19 mouse cellular contexts compared by ENCODE assay signal in the genomic region with DNA sequence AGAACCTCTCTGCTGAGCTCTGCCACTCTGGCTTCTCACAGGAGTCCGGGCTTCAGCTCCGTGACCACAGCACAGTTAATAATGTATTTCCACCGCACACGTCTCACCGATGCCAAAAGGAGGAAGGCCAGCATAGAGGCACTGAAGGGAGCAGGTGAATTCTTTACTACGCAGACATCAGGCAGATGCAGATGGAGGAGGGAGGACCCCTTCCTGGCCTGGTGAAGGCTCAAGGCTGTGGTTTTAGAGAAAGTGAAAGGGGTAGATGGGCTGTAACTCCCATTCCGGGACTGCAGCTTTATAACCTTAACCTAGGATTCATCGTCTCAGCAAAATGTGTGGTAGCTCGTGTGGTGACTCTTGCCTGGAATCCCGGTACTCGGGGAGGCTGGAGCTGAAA. TPM values are rescaled to one million over a fixed set of nuclear protein-coding genes. Genes with fewer than 3 reads are reported as not detected.
DNase-seq lines count a peak whose midpoint lies in the region; ATAC-seq lines count a peak whose summit lies in the region.
"Had no signal": no experiment of that assay in that cellular context is flagged by ENCODE, and none has a peak within 500 bp of the region (broad histone marks: within the 10 kb centered on the region; RNA-seq: fewer than 3 reads in every experiment).

No protein-coding gene starts in this region.

- H3K9ac ChIP-seq in hindbrain, embryonic 13.5 days, result no peak overlapping the region
- H3K9ac ChIP-seq in hindbrain, embryonic 11.5 days (ENCODE audit: low read depth, low read length), result no peak overlapping the region
- H3K9ac ChIP-seq in midbrain, embryonic 13.5 days (replicated peaks), result 0 out of 2 replicates have a peak overlapping the region, but pooled peaks have one; percentile 10
- H3K9ac ChIP-seq: heart, embryonic 13.5 days; lung, embryonic 14.5 days; midbrain, embryonic 12.5 days; stomach, embryonic 15.5 days had no signal

- no peaks in the 10 kb centered on the region for H3K9me3 ChIP-seq in hindbrain, embryonic 13.5 days
- H3K9me3 ChIP-seq in hindbrain, embryonic 11.5 days (ENCODE audit: control insufficient read depth, low read length), result no peaks in the 10 kb centered on the region
- H3K9me3 ChIP-seq in midbrain, embryonic 13.5 days, result no peaks in the 10 kb centered on the region
- H3K9me3 ChIP-seq: heart, embryonic 13.5 days; midbrain, embryonic 12.5 days; stomach, embryonic 15.5 days had no signal

- WGBS in hindbrain, embryonic 13.5 days, result 69% methylated on average over 11 of the region's 11 CpGs
- 83% methylated on average over 11 of the region's 11 CpGs for WGBS in hindbrain, embryonic 11.5 days
- 77% methylated on average over 11 of the region's 11 CpGs for WGBS in midbrain, embryonic 13.5 days

- no peak overlapping the region for H3K4me3 ChIP-seq in hindbrain, embryonic 13.5 days
- no peak overlapping the region for H3K4me3 ChIP-seq in hindbrain, embryonic 11.5 days (ENCODE audit: low read depth, low read length)
- H3K4me3 ChIP-seq in midbrain, embryonic 13.5 days (replicated peaks), result no peak overlapping the region
- H3K4me3 ChIP-seq: heart, embryonic 13.5 days; midbrain, embryonic 12.5 days; stomach, embryonic 15.5 days had no signal

- ATAC-seq in hindbrain, embryonic 13.5 days (ENCODE audit: low FRiP score), result no peak
- ATAC-seq in hindbrain, embryonic 11.5 days (ENCODE audit: low FRiP score), result no peak
- ATAC-seq in midbrain, embryonic 13.5 days, result no peak
- ATAC-seq: forebrain, embryonic 14.5 days had no signal

- peak overlapping the region; percentile 13; the same call in 1 of the 2 replicates for H3K27ac ChIP-seq in hindbrain, embryonic 13.5 days
- no peak overlapping the region for H3K27ac ChIP-seq in hindbrain, embryonic 11.5 days (ENCODE audit: low read depth, low read length)
- H3K27ac ChIP-seq in midbrain, embryonic 13.5 days, result peak overlapping the region; percentile 47; the same call in 1 of the 2 replicates
- H3K27ac ChIP-seq: heart, embryonic 13.5 days; kidney, postnatal 0 days; midbrain, embryonic 12.5 days; stomach, embryonic 15.5 days had no signal

- peaks cover 26% of the 10 kb centered on the region for H3K4me1 ChIP-seq in hindbrain, embryonic 13.5 days (replicated peaks)
- no peaks in the 10 kb centered on the region for H3K4me1 ChIP-seq in hindbrain, embryonic 11.5 days (replicated peaks; ENCODE audit: control insufficient read depth, insufficient read depth, low read length)
- H3K4me1 ChIP-seq in midbrain, embryonic 13.5 days (replicated peaks), result peaks cover 22% of the 10 kb centered on the region
- H3K4me1 ChIP-seq: midbrain, embryonic 12.5 days; stomach, embryonic 15.5 days had no signal

- H3K27me3 ChIP-seq in hindbrain, embryonic 13.5 days, result no peaks in the 10 kb centered on the region
- no peaks in the 10 kb centered on the region for H3K27me3 ChIP-seq in hindbrain, embryonic 11.5 days (ENCODE audit: control insufficient read depth, insufficient read depth, low read length)
- no peaks in the 10 kb centered on the region for H3K27me3 ChIP-seq in midbrain, embryonic 13.5 days
- H3K27me3 ChIP-seq: heart, embryonic 13.5 days; midbrain, embryonic 12.5 days; stomach, embryonic 15.5 days had no signal

- no peak overlapping the region for H3K4me2 ChIP-seq in hindbrain, embryonic 13.5 days
- H3K4me2 ChIP-seq in hindbrain, embryonic 11.5 days (replicated peaks; ENCODE audit: low read depth, low read length), result no peak overlapping the region
- H3K4me2 ChIP-seq in midbrain, embryonic 13.5 days (replicated peaks), result 0 out of 2 replicates have a peak overlapping the region, but pooled peaks have one; percentile 11
- H3K4me2 ChIP-seq: heart, embryonic 13.5 days; lung, embryonic 14.5 days; midbrain, embryonic 12.5 days; stomach, embryonic 15.5 days had no signal

- DNase-seq in hindbrain, embryonic 11.5 days (ENCODE audit: low spot score), result no peak
- peak; percentile 29 for DNase-seq in thymus, postnatal 4 days
- no peak for DNase-seq in thymus, postnatal 36 days
- DNase-seq in gastrocnemius, adult 18-20 months (ENCODE audit: low spot score), result no peak
- no peak for DNase-seq in embryo, embryonic 10.5 days (ENCODE audit: low spot score)
- no peak for DNase-seq in urinary bladder, postnatal 36 days (ENCODE audit: low spot score in 2 of 2)
- DNase-seq: B cell, adult 2 months; cerebellum, postnatal 10 days; gastrocnemius, postnatal 14 days; liver; lung, embryonic 14.5 days; right cerebral cortex, postnatal 14 days had no signal

- no peaks in the 10 kb centered on the region for H3K36me3 ChIP-seq in hindbrain, embryonic 13.5 days
- H3K36me3 ChIP-seq in hindbrain, embryonic 11.5 days (ENCODE audit: control insufficient read depth, insufficient read depth, low read length), result no peaks in the 10 kb centered on the region
- peaks cover 7% of the 10 kb centered on the region for H3K36me3 ChIP-seq in midbrain, embryonic 13.5 days
- H3K36me3 ChIP-seq: heart, embryonic 13.5 days; midbrain, embryonic 12.5 days; stomach, embryonic 15.5 days had no signal

RNA-seq across cellular contexts. Expression of gene St8sia1, which starts 13.9 kb away (rescaled TPM):
- 7.6 and 7.7 TPM in 2 replicates for polyA plus RNA-seq in hindbrain, embryonic 13.5 days (2015; fragmentation: Nextera tagmentation; extraction: Ambion mirVana)
- 5.1 and 6.3 TPM in 2 replicates for polyA plus RNA-seq in hindbrain, embryonic 11.5 days (2014; fragmentation: Nextera tagmentation; extraction: Ambion mirVana)
- polyA plus RNA-seq in midbrain, embryonic 13.5 days (2015; fragmentation: Nextera tagmentation; extraction: Ambion mirVana), result 8.0 and 8.4 TPM in 2 replicates
- total RNA-seq in gastrocnemius, adult 18-20 months (2021), result under 1 TPM; 0.19 to 0.30 TPM
